Mouse (Mus musculus) heart, adult 9 months (tissue): Measurements from ENCODE around the gene Cped1.
A peak's percentile ranks its signal among the peaks of the same experiment; 100 is the strongest.
"Not testable (repeated sequence)": the region's sequence is repeated elsewhere in the genome, so short reads cannot be mapped to it uniquely, and the experiment has no call there.

ENCODE experiments used
- DNase-seq, 2 experiments: peaks; one replicate each; pipeline ENCODE4 v3.0.0; 2022; ENCODE audit warnings: low spot score in 2 of 2

Cped1 gene

DNA sequence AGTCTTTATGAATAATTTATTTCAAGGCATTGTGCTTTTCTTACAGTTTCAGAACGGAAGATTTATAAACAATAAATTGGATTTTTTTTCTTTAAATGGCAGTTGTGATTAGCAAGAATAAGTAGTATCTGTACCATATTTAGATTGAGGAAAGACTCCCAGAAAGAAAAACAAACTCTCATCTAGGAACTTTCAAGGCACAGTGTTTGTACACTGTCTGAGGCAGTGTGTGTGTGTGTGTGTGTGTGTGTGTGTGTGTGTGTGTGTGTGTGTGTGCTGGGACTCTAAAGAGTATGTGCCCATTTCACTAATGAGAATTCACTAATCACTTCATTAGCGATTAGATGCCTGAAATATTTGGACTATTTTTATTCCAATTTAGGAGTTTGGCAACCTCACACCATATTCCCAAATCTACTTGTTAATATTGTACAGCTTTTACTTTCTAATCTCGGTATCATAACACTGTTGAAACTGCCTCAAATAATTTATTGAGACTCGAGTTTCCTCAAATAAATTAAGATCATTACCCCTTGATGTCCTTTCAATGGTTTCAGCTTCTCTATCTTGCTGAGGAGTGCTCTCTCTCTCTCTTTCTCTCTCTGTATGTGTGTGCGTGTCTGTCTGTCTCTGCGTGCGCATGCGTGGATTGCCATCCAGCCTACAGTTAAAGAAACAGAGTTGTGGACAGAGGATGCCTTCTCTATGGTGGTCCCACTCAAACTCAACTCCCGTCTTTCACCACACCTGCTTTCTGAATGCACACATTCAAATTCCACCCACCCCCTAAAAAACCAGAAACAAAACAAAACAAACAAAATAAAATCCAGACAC, 41.3 kb downstream of the Cped1 start:
- DNase-seq, result no peak

DNA sequence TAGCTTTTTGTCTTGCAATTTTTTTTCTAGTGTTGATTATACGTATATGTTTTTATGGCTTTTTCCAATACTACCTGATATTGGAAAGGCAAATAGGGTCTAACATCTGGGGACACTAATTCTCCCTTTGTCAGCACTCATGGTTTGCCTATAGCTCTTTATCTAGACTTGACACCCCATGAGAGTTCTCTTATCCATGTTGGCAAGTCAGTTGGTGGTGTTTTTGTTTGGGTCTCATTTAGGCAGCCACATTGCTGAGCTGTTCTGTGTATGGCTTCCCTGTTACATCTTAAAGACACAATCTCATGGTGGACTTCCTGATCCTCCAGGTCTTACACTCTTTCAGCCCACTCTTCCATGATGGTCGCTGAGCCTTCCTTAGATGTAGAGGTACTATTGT, 42.1 kb downstream of the Cped1 start:
- no peak for DNase-seq

DNA sequence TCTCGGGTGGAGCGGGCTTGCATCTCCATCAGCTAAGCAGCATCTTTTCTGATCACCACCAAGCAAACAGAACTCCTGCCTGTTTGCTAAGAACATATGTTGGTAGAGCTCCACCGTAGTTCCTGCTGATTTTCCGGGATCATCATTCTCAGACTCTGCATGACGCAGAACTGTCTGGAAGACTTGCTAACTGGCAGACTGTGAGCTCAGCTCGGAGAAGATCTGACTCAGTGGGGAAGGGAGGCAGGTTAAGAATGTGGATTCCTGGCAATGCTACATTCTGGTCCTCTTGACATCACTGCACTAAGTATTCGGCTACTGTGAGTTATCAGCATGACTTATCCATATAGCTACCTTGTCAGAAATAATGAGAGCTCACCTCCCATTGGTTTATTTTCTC, 44.7 kb downstream of the Cped1 start:
- DNase-seq, result no peak

DNA sequence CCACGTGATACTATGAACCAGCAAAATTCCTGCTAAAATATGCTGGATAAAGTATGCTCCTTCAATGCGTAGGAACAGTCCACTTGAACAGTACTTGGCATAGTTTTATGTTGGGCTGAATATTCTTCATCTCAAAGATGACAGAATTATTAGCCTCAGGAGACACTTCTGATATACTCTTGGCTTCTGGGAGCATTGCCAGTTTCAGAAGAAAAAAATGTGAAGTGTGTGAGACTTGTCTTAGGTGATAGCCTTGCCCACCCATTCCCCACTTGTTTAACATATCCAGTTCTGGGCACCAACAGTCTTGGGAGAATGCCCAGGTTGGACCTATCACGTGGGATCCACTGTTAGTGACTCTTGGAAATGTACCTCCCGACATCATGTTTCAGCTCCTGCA, 47.5 kb downstream of the Cped1 start:
- no peak for DNase-seq

DNA sequence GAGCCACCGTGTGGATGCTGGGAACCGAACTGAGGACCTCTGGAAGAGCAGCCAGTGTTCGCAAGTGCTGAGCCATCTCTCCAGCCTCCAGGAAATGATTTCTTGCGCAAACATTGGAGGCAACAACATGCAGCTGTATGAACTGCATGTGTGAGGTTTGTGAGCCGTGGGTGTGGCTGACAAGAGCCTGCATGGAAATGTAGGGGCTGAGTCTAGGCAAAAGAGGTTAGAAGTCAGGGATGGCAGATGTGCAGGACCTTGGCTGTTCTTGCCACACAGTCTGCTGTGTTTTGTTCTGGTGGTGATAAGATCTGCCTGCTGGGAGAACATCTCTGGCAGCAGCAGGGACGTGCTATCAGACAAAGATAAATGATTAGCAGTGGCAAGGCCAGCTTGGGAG, 49.7 kb downstream of the Cped1 start:
- no peak for DNase-seq

DNA sequence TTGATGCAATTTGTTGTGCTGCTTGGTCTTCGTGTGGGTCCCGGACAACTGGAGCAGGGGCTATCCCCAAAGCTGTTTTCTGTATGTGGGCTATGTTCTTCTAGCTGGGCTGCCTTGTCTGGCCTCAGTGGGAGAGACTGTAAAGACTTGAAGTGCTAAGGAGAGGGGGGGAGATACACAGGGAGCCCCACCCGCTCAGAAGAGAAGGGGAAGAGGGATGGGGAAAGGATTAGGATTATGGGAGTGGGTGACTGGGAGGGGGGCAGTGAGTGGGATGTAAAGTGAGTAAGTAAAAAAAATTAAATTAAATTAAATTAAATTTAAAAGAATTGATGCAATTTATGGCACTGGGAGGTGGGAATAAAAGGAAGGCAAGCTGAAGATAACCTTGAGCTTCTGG, 50.2 kb downstream of the Cped1 start:
- DNase-seq, result no peak

DNA sequence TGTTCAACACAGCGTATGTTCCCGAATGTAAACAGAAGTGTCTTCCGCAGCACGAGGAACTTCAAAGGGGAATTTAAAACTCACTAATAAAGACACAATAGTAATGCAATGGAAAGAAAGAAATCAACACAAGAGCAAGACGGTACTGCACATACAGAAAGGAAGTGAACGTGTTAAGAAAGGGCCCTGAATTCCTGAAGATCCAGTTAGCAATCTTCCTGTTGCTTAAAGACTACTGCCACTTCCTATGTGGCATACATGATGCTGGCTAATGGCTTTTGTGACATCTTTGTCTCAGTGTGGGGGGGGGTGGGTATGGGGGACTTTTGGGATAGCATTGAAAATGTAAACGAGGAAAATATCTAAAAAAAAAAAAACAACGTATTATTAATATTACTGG, 50.7 kb downstream of the Cped1 start:
- DNase-seq, result no peak

DNA sequence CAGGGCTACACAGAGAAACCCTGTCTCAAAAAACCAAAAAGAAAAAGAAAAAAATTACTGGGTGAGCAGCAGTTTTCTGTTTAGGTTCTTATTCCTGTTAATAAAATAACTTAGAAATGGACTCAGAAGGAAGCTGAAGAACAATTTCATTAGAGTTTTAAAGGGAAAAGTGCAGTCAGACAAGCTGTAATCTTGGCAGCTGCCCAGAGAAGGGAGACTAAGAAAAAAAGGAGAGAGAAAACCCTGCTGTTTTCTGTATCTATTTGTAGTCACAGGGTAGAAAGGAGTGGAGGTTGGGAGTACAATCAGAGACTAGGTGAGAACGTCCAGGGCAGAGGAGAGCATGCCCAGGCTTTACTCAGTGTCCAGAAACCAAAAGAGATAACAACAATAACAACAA, 51.2 kb downstream of the Cped1 start:
- DNase-seq, result no peak

DNA sequence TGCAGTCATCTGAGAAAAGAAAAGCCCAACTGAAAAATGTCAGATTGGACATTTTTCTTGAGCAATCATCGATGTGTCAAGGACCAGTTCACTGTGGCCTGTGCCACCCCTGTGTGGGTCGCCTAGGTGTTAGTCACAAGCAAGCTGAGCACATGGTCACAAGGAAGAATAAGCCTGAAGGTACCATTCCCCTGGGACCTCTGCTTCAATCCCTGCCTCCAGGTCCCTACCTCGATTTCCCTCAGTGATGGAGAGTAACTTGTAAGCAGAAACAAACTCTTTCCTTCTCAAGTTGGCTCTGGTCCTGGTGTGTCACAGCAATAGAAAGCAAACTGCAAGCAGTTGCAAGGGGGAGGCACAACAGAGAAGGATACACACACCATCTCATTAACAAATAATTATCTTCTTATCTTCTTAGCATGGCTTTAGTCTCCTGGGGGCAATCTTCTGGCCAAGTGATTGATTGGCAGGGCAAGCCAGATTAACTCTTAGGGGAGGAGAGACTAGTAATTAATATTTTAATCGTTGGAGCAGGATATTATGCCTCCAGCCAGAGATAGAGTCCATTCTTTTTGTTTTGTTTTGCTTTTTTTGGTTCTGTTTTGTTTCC, 51.8 kb downstream of the Cped1 start:
- no peak for DNase-seq

DNA sequence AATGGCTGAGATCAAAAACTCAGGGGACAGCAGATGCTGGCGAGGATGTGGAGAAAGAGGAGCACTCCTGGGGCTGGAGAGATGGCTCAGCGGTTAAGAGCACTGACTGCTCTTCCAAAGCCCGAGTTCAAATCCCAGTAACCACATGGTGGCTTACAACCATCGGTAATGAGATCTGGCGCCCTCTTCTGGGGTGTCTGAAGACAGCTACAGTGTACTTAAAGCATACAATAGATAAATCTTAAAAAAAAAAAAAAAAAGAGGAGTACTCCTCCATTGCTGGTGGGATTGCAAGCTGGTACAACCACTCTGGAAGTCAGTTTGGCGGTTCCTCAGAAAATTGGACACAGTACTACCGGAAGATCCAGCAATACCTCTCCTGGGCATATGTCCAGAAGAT, 54.0 kb downstream of the Cped1 start:
- not testable (repeated sequence) for DNase-seq

DNA sequence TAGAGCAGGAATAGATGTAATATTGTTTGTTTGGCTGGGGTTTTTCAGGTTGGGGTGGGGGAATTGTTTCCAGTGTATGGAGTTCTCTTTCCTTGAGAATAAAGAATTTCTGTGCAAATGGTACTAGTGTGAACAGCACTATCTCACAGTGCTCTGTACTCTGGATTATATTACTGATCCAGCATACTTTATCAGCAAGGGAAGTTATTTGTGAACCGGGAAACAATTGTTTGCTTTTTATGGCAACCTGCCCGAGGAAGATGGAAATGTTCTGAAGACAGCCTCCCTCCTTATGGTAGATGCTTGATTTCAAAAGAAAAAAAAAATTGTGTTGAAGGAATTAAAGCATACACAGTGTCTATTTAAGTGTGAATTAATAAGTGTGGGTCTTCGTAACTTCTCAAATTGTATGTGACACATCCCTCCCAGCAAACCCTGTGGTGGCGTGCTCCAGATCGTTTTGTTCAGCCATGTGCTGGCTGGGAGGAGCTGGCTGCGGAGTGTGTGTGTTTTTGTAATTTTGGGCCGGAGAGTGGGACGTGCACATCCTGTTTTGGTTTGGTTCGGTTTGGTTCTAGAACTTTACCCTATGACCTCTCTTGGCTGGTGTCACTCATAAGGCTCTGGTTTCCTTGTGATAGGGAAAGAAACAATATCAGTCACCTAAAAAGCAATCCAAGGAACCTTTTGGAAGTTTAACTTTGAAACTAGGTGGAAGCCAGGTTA, 59.3 kb downstream of the Cped1 start:
- peak; percentile 77 to 81 for DNase-seq

DNA sequence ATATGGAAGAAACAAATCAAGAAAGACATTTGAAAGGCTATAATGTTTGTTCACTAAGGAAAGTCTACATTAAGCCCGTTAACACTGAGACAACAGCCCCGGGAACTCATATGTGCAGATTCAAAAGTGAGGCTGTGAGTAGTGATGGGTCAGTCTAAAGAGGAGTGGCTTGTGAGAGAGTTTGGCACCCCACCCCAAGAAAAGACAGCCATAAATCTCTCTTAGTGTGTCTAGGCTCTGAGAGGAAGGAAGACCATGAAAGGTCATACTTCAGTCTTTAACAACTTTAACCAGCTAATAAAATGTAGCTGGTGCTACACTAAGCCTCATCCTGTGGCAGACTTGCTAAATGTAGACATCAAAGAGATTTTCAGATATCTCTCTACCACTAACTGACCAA, 61.4 kb downstream of the Cped1 start:
- DNase-seq, result no peak

DNA sequence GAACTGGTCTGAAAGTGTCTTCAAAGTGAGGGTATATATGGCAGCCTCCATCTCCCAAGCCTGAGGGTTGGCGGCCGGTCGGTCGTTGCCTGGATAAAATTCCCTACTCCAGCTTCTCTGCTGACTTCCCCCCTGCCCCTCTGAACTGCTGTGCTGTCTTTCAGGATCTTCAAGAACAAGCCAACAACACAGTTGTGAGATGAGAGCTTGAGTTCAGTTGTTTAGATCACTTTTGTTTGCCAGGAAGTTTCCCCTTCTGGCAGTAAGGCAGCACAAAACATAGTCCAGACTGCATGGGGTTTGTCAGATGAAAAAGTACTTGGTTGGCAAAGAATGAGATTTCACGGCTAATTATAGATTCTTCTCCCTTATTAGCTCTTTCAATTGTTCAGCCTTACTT, 63.4 kb downstream of the Cped1 start:
- DNase-seq, result peak; percentile 50 to 62

DNA sequence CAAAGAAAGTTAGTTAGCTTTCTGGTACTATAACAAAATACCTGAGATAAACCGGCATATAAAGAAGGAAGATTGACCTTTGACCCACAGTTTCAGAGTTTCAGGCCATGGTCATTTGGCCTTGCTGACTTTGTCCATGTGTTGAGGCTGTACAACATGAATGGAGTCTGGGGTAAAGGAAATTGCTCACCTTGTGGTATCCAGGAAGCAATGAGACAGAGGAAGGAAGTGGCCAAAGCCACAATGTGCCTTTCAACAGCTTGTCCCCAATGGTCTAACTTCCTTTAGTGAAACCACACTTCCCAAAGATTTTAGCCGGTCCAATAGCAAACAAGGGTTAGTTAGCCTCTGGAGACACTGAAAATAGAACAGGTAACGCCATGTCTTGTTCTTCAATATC, 65.8 kb downstream of the Cped1 start:
- DNase-seq, result peak; percentile 25 to 43

DNA sequence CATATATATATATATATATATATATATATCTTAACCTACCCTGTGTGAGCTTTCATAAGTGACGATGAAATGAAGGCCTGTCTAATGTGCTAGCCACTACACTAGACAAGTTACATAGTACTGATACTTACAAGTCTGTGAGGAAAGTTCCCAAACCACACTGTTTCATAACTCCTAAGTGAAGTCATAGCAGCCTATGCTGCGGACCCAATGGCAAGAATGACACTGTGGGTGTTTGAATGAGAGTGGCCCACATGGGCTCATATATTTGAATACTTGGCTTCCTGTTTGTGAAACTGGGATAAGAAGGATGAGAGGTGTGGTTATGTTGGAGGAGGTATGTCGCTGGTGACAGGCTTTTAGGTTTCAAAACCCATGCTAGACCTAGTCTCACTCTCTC, 67.3 kb downstream of the Cped1 start:
- no peak for DNase-seq

DNA sequence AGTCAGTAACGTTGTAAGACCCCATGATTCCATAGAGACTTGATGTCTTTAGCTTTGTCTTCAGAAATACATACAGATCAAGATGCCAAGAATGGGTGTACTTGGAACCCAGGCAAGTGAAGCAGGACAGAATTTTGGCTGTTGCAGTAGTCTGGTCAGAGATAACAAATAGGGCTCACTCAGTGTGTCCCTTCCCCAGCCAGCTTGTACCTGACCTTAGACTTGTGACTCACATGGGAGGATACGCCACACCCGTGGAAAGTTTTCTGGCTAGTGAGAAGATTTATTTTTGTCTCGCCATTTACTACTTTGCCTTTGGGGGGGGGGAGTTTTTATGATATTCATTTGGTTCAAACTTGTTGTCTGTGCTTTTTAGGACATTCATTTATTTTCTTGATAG, 78.6 kb downstream of the Cped1 start:
- DNase-seq, result peak; percentile 79 to 80

DNA sequence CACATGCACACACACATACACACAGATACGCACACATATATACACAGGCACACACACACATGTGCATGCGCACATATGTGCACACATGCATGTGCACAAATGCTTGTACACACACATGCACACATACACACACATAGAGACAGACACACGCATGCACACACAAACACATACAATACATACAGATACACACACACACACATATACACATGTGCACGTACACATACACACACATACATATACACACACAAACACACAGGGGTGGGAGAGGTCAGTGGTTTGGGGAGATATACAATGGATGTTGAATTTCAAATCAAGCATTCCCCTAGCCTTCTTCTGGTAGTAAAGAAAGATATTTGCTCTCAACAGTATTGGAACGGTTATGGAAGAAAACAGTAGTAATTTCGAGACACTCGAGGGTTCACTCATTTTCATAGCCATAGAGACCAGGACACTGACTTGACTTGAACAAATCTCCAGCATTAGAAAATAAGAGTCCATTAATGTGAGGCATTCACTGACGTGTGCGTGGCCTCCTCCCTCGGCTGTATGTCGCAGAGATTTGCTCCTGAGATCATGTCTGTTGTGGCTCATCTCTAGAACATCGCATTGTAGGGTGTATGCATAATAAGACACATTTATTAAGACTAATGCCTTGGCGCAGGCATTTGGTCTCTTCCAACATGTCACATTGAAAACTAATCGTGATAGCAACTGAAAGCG, 85.0 kb downstream of the Cped1 start:
- DNase-seq, result no peak

DNA sequence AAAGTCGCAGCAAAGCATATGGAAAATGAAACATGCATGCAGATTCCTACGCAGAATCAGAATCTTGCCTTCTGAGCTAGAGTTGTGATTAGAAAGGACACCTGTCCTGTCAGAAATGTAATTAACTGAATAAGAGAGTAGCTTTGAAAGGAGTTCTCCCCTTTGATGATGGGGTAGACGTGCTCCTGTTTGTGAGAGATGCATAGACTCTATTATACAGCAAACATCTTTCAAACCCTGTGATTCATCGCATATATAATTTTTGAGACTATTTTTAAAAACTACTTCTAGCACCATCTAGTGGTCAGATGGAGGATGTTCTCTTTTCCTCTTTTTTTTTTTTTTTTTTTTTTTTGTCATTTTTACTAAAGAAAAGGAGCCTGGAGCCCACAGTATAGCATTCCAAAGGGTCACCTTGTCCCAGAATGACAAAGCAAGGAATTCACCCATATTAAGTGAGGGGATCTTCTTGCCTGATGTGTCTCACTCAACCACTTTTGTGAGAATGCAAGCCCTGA, 85.7 kb downstream of the Cped1 start:
- DNase-seq, result peak in 1 of 2 experiments; percentile 4

DNA sequence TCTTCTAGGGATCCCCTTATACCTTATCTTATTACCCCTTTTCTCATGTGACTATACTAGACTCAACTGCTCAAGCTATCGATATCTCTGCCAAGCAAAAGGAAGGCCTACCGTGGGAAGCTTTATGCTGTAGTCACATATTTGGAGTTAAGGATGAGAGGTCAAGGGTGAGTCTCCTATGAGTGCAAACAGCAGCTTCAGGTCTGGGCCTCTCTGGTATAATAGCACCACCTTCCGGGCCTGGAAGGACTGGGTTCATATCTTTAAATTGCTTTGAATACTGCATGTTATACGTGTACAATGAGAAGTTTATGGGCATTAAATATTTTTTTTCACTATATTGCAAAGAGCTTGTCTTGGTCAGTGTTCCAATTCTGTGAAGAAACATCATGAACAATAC, 87.0 kb downstream of the Cped1 start:
- DNase-seq, result no peak

DNA sequence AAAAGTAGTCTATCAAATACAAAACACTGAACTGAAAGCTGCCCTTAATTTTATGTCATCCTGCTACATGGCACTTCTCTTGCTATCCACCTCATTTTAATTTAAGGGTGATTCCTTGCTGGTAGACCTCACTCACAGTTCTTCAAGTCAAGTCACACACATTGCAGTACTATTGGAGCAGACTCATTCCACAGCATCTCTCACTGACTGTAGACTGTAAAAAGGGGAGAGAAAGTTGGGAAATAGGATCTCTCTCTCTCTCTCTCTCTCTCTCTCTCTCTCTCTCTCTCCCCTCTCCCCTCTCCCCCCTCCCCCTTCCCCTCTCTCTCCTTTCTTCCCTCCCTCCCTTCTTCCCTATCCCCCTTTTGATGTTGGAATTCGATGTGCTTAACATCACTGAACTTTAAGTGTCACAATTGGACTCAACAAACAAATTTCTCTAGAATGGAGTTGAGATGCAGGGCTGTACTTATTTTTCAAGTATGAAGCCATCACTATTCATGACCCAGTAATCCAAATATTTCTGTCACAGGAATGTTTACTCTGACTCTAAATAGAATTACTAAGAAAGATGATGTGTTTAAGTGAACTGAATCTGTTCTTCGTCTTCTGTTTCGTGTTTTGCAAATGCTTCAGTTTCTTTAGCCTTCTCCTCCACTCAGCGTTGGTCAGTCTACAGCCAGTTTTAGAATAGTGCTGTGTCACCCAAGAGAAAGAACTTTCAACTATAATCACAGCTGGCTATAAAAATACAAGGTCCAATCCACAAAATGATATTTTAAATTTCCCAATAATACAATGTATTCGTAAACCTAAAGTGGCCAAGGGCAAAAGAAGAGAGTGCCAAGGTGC, 88.7 kb downstream of the Cped1 start:
- DNase-seq, result no peak

DNA sequence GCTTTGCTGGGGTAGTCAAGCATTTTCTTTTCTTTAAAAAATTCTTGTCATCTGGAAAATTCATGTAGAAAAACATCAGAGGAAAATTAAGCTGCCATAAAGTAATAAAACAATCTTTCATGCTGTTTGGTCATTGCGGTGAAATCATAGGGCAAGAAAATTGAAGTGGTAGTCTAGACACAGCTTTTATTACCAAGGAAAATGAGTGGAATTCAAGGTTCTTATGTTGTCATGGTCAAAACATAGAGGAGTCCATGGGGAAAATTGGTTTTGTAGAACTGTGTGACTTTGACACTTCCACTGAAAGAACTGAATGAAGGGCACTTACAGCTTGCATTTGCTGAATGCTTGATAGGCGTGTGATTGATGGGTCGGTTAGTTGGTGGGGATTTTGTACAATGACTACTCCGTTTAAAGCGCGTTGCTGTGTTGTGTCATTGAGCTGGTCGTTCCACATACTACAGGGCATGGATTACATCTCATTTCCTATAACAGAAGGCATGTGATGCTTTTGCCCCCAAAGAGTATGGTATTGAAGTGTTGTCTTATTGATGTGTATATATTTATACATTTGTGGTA, 93.1 kb downstream of the Cped1 start:
- DNase-seq, result no peak
